In the genomic region with DNA sequence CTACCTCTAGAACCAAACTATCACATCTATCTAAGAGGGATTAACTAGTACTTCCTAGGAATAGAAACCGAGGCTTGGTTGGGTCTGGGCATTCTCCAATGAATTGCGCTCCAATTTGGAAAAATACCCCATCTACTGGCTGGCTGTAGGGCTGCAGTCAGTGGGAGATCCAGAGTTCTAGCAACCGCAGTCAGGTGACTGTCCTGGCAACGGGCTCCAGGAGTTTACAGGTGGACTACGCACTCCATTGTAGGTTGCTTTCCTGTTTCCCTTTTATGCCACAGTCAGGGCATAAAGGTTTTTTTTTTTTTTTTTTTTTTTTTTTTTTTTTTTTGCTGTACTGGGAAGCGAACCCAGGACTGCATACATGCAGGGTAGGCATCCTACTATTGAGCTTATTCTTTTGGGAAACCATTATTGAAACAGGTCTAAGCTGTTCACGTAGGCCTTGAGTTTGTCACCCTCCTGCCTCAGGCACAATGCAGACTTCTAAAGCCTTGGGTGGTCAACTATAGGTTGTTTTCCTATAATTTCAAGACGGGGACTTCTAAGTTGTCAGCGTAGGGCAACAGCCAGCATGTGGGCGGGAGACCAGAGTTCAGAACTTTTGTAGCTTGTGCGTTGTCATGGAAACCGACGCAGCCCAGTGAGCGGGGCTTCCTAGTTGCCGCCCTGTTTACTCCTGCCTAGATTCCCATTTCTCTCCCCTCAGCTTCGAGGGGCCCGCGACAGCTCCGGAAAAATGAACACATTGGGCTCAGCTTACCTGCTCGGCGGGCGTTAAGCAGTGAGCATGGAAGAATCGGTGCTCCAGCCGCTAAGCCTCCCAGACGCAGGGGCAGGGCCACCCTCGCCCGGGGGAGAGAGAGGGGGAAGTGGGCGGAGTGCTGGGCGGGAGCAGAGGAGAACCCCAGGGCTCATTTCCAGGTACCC, we compare ENCODE assay signal across 8 mouse cellular contexts. TPM values are rescaled to one million over a fixed set of nuclear protein-coding genes. Genes with fewer than 3 reads are reported as not detected.
DNase-seq lines count a peak whose midpoint lies in the region; ATAC-seq and TF ChIP-seq lines count a peak whose summit lies in the region.

A gene (minus strand): TSS at position 834 of the 933 bp plus-strand sequence.

- H3K4me2 ChIP-seq in neural tube, embryonic 15.5 days, result peak within 1 kb of the TSS; percentile 74

- H3K9ac ChIP-seq in neural tube, embryonic 15.5 days (replicated peaks), result peak within 1 kb of the TSS; percentile 32; the same call in 1 of the 2 replicates

- H3K27me3 ChIP-seq in neural tube, embryonic 15.5 days (replicated peaks), result 0 out of 2 replicates have a peak, but pooled peaks cover 7% of the 10 kb centered on the region

- peaks cover 8% of the 10 kb centered on the region for H3K36me3 ChIP-seq in neural tube, embryonic 15.5 days

- DNase-seq in left cerebral cortex, postnatal 4 days, result peak; percentile 13
- DNase-seq in left cerebral cortex, postnatal 25 days (ENCODE audit: low spot score in 2 of 2), result no peak
- peak; percentile 79 for DNase-seq in brain, embryonic 14.5 days (ENCODE audit: low read depth)
- peak; percentile 54 for DNase-seq in kidney, adult 11 months
- peak; percentile 16 for DNase-seq in lung, adult 2 months
- no peak for DNase-seq in MN1 (ENCODE audit: low spot score)

- ATAC-seq in granulocyte monocyte progenitor cell, adult 5-6 weeks (replicated peaks; ENCODE audit: poor library complexity, severe bottlenecking), result peak; percentile 86
- ATAC-seq in neural tube, embryonic 15.5 days (ENCODE audit: low FRiP score), result peak; percentile 84

- H3K9me3 ChIP-seq in neural tube, embryonic 15.5 days (replicated peaks), result no peaks in the 10 kb centered on the region

- intact Hi-C loops in left cerebral cortex, postnatal 4 days (cut with DNase I), result no loop called here
- intact Hi-C loops in left cerebral cortex, postnatal 25 days (cut with DNase I), result no loop called here

- no peak for TF ChIP-seq POLR2A in brain, embryonic 14.5 days (IDR thresholded peaks at IDR 0.05; ENCODE audit: borderline replicate concordance, extremely low read depth, insufficient read depth, insufficient read length, poor library complexity, severe bottlenecking)
- no peak for TF ChIP-seq POLR2A in lung, adult 2 months (IDR thresholded peaks at IDR 0.05; ENCODE audit: borderline replicate concordance, extremely low read depth, low read depth, low read length)

- 2% methylated on average over 29 of the region's 29 CpGs for WGBS in lung, adult 2 months
- 2% methylated on average over 29 of the region's 29 CpGs for WGBS in neural tube, embryonic 15.5 days

- peaks cover 2% of the 10 kb centered on the region; the same call in 1 of the 2 replicates for H3K4me1 ChIP-seq in lung, adult 2 months (ENCODE audit: control insufficient read depth, insufficient read depth, low read length)
- peaks cover 8% of the 10 kb centered on the region for H3K4me1 ChIP-seq in neural tube, embryonic 15.5 days

- peak within 1 kb of the TSS; percentile 50 for H3K4me3 ChIP-seq in lung, adult 2 months (replicated peaks; ENCODE audit: extremely low read depth, low read depth, low read length)
- peak within 1 kb of the TSS; percentile 41 for H3K4me3 ChIP-seq in neural tube, embryonic 15.5 days (replicated peaks)

- H3K27ac ChIP-seq in neural tube, embryonic 15.5 days (replicated peaks), result no peak within 1 kb of the TSS

- TF ChIP-seq CTCF in brain, embryonic 14.5 days (IDR thresholded peaks at IDR 0.05; ENCODE audit: borderline replicate concordance, extremely low read depth, insufficient read depth, insufficient read length), result peak; percentile 48; the same call in 1 of the 2 replicates
- TF ChIP-seq CTCF in lung, adult 2 months (IDR thresholded peaks at IDR 0.05; ENCODE audit: insufficient read depth, low read length), result peak; percentile 47

RNA-seq across cellular contexts. Expression of the gene that starts here (rescaled TPM):
- total RNA-seq in left cerebral cortex, postnatal 4 days (2021), result under 1 TPM; 0.26 to 0.66 TPM
- under 1 TPM in 1 of 2 experiments, not detected in 1; 0.16 TPM for total RNA-seq in left cerebral cortex, postnatal 25 days (2021)
- 0.57 and 0.79 TPM in 2 replicates for polyA plus RNA-seq in brain, embryonic 14.5 days (2012; rRNA removed)
- total RNA-seq in granulocyte monocyte progenitor cell, adult 5-6 weeks (2014; fragmentation: Nextera tagmentation), result not detected in 2 replicates
- total RNA-seq in granulocyte monocyte progenitor cell, adult 5-6 weeks (2017), result not detected in 2 replicates
- 2.7 and 4.2 TPM in 2 replicates for polyA plus RNA-seq in lung, adult 2 months (2012; rRNA removed)
- 0.56 and 0.78 TPM in 2 replicates for polyA plus RNA-seq in neural tube, embryonic 15.5 days (2015; fragmentation: Nextera tagmentation; extraction: Ambion mirVana)

Comparison
In these comparisons a context has a peak if more than half of its experiments do, and no peak if none do; other contexts are left out.
1. Peak in DNase-seq in left cerebral cortex, postnatal 4 days; RNA of the gene not detected or under 1 TPM.
2. Peak in DNase-seq in brain, embryonic 14.5 days; RNA of the gene not detected or under 1 TPM.
3. Peak in ATAC-seq in granulocyte monocyte progenitor cell, adult 5-6 weeks; RNA of the gene not detected or under 1 TPM.
4. Peak in ATAC-seq, H3K4me3 ChIP-seq, H3K9ac ChIP-seq and H3K4me2 ChIP-seq in neural tube, embryonic 15.5 days; RNA of the gene not detected or under 1 TPM.
5. DNase-seq: peak in kidney, adult 11 months (single experiment) and lung, adult 2 months (single experiment); none in left cerebral cortex, postnatal 25 days (0 of 2) and MN1 (single experiment).